Mouse (Mus musculus): ENCODE measurements around the gene Olfr441. TPM values are rescaled to one million over a fixed set of nuclear protein-coding genes. Genes with fewer than 3 reads are reported as not detected.
"Not testable (repeated sequence)": the region's sequence is repeated elsewhere in the genome, so short reads cannot be mapped to it uniquely, and the experiment has no call there.

The Olfr441 gene
- not detected for total RNA-seq (2018; cell fraction: chromatin; rRNA removed)
- not detected for total RNA-seq (2018; cell fraction: cytosol; rRNA removed)
- not detected for total RNA-seq (2018; cell fraction: nucleus; rRNA removed)
- polyA plus RNA-seq (2018): not detected in 3 replicates

DNA sequence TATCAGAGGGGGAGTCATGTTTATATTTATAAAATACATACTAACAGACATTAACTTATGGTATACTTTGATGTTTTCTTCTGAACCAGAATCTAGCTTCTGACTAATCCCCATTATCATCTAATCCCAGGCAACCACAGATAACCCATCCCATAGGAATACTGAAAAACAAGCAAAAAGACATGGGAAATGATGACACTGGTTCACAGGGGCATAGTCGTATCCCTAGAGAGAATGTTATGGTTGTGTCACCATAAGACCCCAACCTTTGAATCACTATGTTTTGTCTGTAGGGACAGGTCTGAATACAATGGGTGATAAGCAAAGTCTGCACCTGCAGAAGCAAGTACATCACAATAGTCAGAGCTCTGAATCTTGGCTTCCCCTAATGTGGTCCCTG, at the start of gene Olfr441:
Gene Olfr441 (plus strand): TSS at position 301 of the 400 bp plus-strand sequence.
- not testable (repeated sequence) for H3K36me3 ChIP-seq (ENCODE audit: inconsistent target); H3K4me3 ChIP-seq (ENCODE audit: inconsistent target); H3K79me2 ChIP-seq (ENCODE audit: inconsistent target); H3K27ac ChIP-seq
- no CpG with 5 or more reads among the region's 1 CpGs for WGBS (ENCODE audit: missing documents)

DNA sequence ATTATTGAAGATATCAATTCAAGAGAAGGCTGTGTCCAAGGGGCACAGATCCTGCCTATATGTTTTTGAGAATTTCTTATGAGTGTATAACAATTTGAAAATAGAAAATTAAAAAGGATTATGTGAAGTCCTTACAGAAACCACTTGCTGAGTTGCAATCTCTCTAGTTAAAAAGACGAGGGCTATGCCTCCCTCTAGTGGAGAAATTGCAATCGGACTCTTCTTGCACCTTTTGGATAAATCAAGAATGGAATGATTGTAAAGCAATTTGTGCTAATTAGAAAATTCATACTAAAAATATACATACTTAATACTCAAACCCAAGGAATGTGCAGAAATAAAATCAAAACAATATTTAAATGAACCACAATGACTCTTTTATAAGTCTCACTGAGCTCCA, 27.4 kb upstream of the Olfr441 start:
- WGBS (ENCODE audit: missing documents): 8% methylated on average over 2 of the region's 2 CpGs
- Histone ChIP-seq H3K36me3 (ENCODE audit: inconsistent target) (no peaks in the 10 kb centered on the region), H3K79me2 (ENCODE audit: inconsistent target) (no peaks in the 10 kb centered on the region), H3K4me3 (ENCODE audit: inconsistent target) (no peak overlapping the region), H3K27ac (no peak overlapping the region)

- H3K4me3 ChIP-seq (ENCODE audit: inconsistent target); H3K79me2 ChIP-seq (ENCODE audit: inconsistent target); H3K36me3 ChIP-seq (ENCODE audit: inconsistent target); H3K27ac ChIP-seq: not testable (repeated sequence)
Measured at GRCm38 (mm10) chr6:43081405-43081804, 24.8 kb upstream of the Olfr441 start.

DNA sequence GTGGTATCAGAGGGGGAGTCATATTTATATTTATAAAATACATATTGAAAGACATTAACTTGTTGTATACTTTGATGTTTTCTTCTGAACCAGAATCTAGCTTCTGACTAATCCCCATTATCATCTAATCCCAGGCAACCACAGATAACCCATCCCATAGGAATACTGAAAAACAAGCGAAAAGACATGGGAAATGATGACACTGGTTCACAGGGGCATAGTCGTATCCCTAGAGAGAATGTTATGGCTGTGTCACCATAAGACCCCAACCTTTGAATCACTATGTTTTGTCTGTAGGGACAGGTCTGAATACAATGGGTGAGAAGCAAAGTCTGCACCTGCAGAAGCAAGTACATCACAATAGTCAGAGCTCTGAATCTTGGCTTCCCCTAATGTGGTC, 40.1 kb downstream of the Olfr441 start, which contains the start of gene Olfr237-ps1:
Gene Olfr237-ps1 (plus strand): TSS at position 301 of the 400 bp plus-strand sequence.
- H3K27ac ChIP-seq; H3K36me3 ChIP-seq (ENCODE audit: inconsistent target); H3K4me3 ChIP-seq (ENCODE audit: inconsistent target); H3K79me2 ChIP-seq (ENCODE audit: inconsistent target): not testable (repeated sequence)
- WGBS (ENCODE audit: missing documents): 93% methylated on average over 2 of the region's 2 CpGs

DNA sequence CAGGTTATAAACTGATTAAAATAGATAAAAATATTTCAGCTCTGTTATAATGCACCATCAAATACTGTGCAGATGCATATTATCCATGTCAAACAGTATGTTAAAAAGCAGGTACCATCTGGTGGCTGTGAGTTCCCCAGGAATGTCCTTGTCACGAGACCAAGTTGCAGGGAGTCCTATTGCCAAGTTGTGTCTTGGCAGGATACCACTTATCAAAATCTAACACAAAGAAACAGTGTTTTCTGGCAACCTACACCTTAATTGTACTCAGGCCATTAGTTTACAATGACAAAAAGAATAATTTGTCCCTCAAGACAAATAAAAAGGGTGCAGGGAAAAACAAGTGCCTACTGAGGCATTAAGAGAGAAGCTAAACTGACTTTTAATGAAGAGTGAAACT, 53.3 kb downstream of the Olfr441 start:
- Histone ChIP-seq H3K36me3 (ENCODE audit: inconsistent target) (no peaks in the 10 kb centered on the region), H3K27ac (no peak overlapping the region), H3K79me2 (ENCODE audit: inconsistent target) (no peaks in the 10 kb centered on the region), H3K4me3 (ENCODE audit: inconsistent target) (no peak overlapping the region)
- 67% methylated on average over 1 of the region's 1 CpGs for WGBS (ENCODE audit: missing documents)

DNA sequence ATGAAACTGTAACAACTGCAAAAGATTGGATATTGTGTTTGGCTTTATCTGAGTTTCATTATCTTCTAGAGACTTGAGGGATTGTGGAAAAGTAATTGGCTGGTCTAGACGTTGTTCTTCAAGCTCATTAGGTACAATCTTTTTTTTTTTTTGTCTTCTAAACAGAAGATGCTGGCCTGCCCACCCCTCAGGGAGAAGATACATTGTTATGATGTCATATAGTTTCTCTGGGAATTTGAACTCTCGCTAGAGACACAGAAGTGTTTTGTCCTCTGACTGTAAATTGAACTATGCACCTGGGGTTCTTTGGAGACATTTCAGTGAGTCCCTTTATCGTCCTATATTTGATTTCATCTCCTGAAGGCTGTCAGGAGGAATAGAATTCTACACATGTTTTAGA, 56.8 kb downstream of the Olfr441 start, which contains the start of gene Olfr437:
Gene Olfr437 (plus strand): TSS at position 301 of the 400 bp plus-strand sequence.
- 71% methylated on average over 3 of the region's 3 CpGs for WGBS (ENCODE audit: missing documents)

GRCm38 (mm10) chr6:43167246-43167645, 61.1 kb downstream of the Olfr441 start:
- H3K4me3 ChIP-seq (ENCODE audit: inconsistent target): no peak overlapping the region
- no peaks in the 10 kb centered on the region for H3K79me2 ChIP-seq (ENCODE audit: inconsistent target)
- WGBS (ENCODE audit: missing documents): 100% methylated on average over 4 of the region's 4 CpGs
- no peak overlapping the region for H3K27ac ChIP-seq
- no peaks in the 10 kb centered on the region for H3K36me3 ChIP-seq (ENCODE audit: inconsistent target)

More for the DNA sequence above, 56.8 kb downstream of the Olfr441 start, which contains the start of gene Olfr437:
- Histone ChIP-seq H3K79me2 (ENCODE audit: inconsistent target) (no peaks in the 10 kb centered on the region), H3K27ac (no peak within 1 kb of the TSS), H3K36me3 (ENCODE audit: inconsistent target) (no peaks in the 10 kb centered on the region), H3K4me3 (ENCODE audit: inconsistent target) (no peak within 1 kb of the TSS)

Other genes with a start within 250 kb of the Olfr441 start
- not detected in 3 replicates for gene Olfr448, start 215.9 kb upstream of the Olfr441 start, polyA plus RNA-seq (2018)
- not detected in 3 replicates for gene Olfr447, start 197.5 kb upstream of the Olfr441 start, polyA plus RNA-seq (2018)
- gene Olfr446, start 185.0 kb upstream of the Olfr441 start, polyA plus RNA-seq (2018): not detected in 3 replicates
- not detected in 3 replicates for gene Olfr444, start 157.3 kb upstream of the Olfr441 start, polyA plus RNA-seq (2018)
- not detected in 3 replicates for gene Olfr237-ps1, start 40.2 kb downstream of the Olfr441 start, polyA plus RNA-seq (2018)
- not detected in 3 replicates for gene Olfr437, start 56.9 kb downstream of the Olfr441 start, polyA plus RNA-seq (2018)
- gene Olfr13, start 65.8 kb downstream of the Olfr441 start, polyA plus RNA-seq (2018): not detected in 3 replicates
- not detected in 3 replicates for gene Olfr435, start 90.8 kb downstream of the Olfr441 start, polyA plus RNA-seq (2018)
- not detected in 3 replicates for gene Olfr434, start 106.7 kb downstream of the Olfr441 start, polyA plus RNA-seq (2018)
- gene Olfr47, start 125.2 kb downstream of the Olfr441 start, polyA plus RNA-seq (2018): not detected in 3 replicates
- 0.04 to 0.11 TPM (median 0.11 TPM) in 3 replicates for gene Arhgef5, start 159.2 kb downstream of the Olfr441 start, polyA plus RNA-seq (2018)
- not detected in 3 replicates for gene Nobox, start 203.2 kb downstream of the Olfr441 start, polyA plus RNA-seq (2018)